Mouse (Mus musculus): ENCODE results near the gene Kcnb1. TPM values are rescaled to one million over a fixed set of nuclear protein-coding genes. Genes with fewer than 3 reads are reported as not detected.
A peak's percentile ranks its signal among the peaks of the same experiment; 100 is the strongest.

The Kcnb1 gene
- polyA plus RNA-seq, 1 experiment from 2014 or later: 2.3 TPM

DNA sequence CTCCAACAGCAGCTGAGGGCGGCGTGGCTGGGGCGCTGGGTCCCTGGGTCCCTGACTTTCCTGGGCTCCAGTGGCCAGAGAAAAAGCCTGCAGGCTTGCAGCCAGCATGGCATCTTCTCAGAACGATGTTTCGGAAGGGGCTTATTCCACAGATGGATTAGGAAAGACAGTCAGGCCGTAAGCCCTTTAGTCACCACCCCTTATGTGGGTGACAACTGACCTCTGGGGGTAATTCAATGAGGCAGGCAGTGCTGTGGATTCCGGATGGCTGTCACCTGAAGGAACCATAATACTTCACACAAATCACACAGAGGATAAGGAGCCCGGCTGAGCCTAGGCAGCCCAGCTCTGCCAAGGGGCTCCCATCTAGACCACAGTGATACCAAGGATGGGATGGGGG is 8.9 kb downstream of the Kcnb1 start:
- Histone ChIP-seq H3K4me1 (replicated peaks) (peaks cover 8% of the 10 kb centered on the region), H3K9ac (replicated peaks) (no peak overlapping the region), H3K36me3 (peaks cover 8% of the 10 kb centered on the region), H3K9me3 (no peaks in the 10 kb centered on the region), H3K27ac (no peak overlapping the region), H3K27me3 (no peaks in the 10 kb centered on the region), H3K4me2 (replicated peaks) (no peak overlapping the region), H3K4me3 (replicated peaks) (no peak overlapping the region)
- no peak for ATAC-seq
- WGBS: 81% methylated on average over 8 of the region's 8 CpGs

DNA sequence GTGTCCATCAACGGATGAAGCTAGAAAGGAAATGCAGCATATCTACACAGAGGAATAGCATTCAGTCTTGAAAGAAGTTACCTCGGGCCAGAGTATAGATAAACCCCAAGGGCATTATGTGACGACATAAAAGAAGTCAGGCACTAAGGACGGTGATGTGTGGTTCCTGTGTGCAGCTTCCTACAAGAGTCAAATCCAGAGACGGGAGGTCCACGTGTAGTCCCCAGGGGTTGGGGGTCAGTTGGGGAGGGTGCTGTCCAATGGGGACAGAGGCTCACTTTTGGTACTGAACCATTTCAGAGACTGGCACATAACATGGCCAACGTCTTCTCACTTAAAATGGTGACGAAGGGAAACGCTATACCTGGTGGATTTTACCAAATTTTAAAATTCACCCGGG is 10.7 kb downstream of the Kcnb1 start:
- no peaks in the 10 kb centered on the region for H3K27me3 ChIP-seq
- ATAC-seq: no peak
- H3K27ac ChIP-seq: no peak overlapping the region
- no peaks in the 10 kb centered on the region for H3K4me1 ChIP-seq (replicated peaks)
- no peak overlapping the region for H3K4me3 ChIP-seq (replicated peaks)
- no peak overlapping the region for H3K9ac ChIP-seq (replicated peaks)
- H3K4me2 ChIP-seq (replicated peaks): no peak overlapping the region
- peaks cover 8% of the 10 kb centered on the region for H3K36me3 ChIP-seq
- H3K9me3 ChIP-seq: no peaks in the 10 kb centered on the region
- WGBS: 90% methylated on average over 10 of the region's 10 CpGs

DNA sequence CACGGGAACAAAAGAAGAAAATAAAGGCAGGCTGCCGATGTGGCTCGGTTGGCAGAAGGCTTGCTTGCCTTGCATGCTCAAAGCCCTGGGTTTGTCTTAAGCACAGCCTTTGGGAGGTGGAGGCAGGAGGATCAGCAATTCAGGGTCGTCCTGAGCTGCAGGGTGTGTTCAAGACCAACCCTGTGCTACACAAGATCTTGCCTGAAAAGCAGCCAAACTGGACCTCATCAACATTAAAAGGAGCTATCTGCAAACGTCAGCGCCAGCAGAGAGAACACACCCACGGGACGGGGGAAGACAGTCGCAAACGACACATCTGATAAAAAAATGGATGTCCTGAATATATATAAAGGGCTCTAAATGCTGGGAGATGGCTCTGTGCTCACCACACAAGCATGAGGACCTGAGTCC is 12.7 kb downstream of the Kcnb1 start:
- Histone ChIP-seq H3K4me2 (replicated peaks) (no peak overlapping the region), H3K36me3 (no peaks in the 10 kb centered on the region), H3K4me3 (replicated peaks) (no peak overlapping the region), H3K27me3 (no peaks in the 10 kb centered on the region), H3K27ac (no peak overlapping the region), H3K4me1 (replicated peaks) (no peaks in the 10 kb centered on the region), H3K9ac (replicated peaks) (no peak overlapping the region), H3K9me3 (no peaks in the 10 kb centered on the region)
- no peak for ATAC-seq
- WGBS: 66% methylated on average over 10 of the region's 10 CpGs

DNA sequence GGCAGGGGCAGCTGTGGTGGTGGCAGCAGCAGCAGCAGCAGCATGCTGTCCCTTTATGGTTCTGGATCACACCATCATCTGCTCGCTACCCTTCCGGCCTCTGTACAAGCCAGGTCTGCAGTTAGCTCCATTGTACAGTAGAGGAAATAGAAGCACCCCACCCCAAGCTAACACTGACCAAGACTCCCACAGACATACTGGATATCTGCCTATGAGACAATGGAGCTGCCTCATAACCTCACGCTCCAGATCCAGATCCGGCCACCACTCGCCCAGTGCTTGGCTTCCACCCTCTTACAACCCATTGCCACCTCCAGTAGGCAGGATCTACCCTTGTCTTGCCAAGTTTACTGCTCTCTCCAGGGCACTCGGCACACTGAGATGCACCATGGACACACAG is 14.7 kb downstream of the Kcnb1 start:
- WGBS: 96% methylated on average over 6 of the region's 6 CpGs
- Histone ChIP-seq H3K4me2 (replicated peaks) (no peak overlapping the region), H3K4me3 (replicated peaks) (no peak overlapping the region), H3K27ac (no peak overlapping the region), H3K4me1 (replicated peaks) (no peaks in the 10 kb centered on the region), H3K27me3 (no peaks in the 10 kb centered on the region), H3K36me3 (no peaks in the 10 kb centered on the region), H3K9me3 (no peaks in the 10 kb centered on the region), H3K9ac (replicated peaks) (no peak overlapping the region)
- ATAC-seq: no peak

- no peaks in the 10 kb centered on the region for H3K36me3 ChIP-seq
- no peak for ATAC-seq
- no peaks in the 10 kb centered on the region for H3K9me3 ChIP-seq
- H3K4me1 ChIP-seq (replicated peaks): no peaks in the 10 kb centered on the region
- no peak overlapping the region for H3K27ac ChIP-seq
- H3K4me2 ChIP-seq (replicated peaks): no peak overlapping the region
- H3K4me3 ChIP-seq (replicated peaks): no peak overlapping the region
- H3K9ac ChIP-seq (replicated peaks): no peak overlapping the region
- 78% methylated on average over 5 of the region's 5 CpGs for WGBS
- H3K27me3 ChIP-seq: no peaks in the 10 kb centered on the region
Measured at GRCm38 (mm10) chr2:167173051-167173875, 16.7 kb downstream of the Kcnb1 start.

DNA sequence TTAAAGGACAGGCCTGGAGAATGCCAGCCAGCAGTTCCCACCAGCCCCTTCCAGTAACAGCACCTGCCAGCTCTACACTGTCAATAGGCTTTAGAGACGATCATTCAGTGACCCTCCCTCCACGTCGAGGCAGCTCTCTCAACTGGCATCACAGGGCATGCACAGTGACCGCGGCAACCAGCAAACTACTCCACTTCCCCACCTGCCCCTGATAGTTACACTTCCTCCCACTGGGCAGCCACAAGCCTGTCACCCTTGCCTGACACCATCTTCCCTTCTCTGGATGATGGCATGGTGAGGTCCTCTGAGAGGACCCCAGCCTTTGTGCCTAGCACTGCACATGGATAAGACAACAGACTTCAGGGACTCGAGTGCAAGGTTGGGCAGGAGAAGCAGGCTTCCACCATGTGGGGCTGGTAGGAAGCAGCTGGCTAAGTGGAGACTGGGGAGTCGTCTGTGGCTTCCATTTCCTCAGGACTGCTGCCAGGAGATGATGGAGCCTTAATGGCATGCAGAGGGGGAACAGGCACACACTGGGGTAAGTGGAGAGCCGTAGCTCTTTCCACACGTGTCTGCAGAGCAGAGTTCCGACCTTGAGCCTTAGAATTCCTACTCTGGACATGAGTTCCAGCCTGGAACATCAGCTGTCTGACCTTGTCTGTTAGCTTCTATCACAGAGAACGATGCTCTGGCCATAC is 22.3 kb downstream of the Kcnb1 start:
- Histone ChIP-seq H3K9me3 (no peaks in the 10 kb centered on the region), H3K4me3 (replicated peaks) (no peak overlapping the region), H3K27ac (no peak overlapping the region), H3K4me2 (replicated peaks) (no peak overlapping the region), H3K36me3 (no peaks in the 10 kb centered on the region), H3K4me1 (replicated peaks) (no peaks in the 10 kb centered on the region), H3K9ac (replicated peaks) (no peak overlapping the region), H3K27me3 (no peaks in the 10 kb centered on the region)
- no peak for ATAC-seq
- 70% methylated on average over 11 of the region's 11 CpGs for WGBS

GRCm38 (mm10) chr2:167163600-167163999 is 26.4 kb downstream of the Kcnb1 start:
- 88% methylated on average over 9 of the region's 9 CpGs for WGBS

DNA sequence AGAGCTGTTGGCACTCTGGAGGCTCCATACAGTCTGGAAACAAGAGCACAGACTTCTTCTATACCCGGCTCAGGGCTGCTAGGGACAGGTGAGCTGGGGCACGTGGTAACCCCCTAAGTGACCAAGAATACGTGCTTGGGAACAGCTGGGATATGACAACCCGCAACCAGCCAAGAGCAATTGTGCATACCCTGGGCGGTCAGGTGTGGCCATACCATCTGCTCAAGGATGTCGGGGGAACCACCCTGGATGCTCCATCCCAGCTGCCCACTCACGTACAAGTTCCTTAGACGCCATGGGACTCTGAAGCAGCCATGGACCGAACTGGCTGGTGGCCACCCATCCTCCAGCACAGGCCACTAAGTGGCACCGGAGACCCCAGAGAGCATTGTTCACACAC is 26.8 kb downstream of the Kcnb1 start:
- ATAC-seq: no peak
- Histone ChIP-seq H3K9ac (replicated peaks) (no peak overlapping the region), H3K27me3 (no peaks in the 10 kb centered on the region), H3K4me3 (replicated peaks) (no peak overlapping the region), H3K9me3 (no peaks in the 10 kb centered on the region), H3K27ac (no peak overlapping the region), H3K4me1 (replicated peaks) (no peaks in the 10 kb centered on the region), H3K4me2 (replicated peaks) (no peak overlapping the region), H3K36me3 (peaks cover 10% of the 10 kb centered on the region; the same call in 1 of the 2 replicates)
- 92% methylated on average over 10 of the region's 10 CpGs for WGBS

More at GRCm38 (mm10) chr2:167163600-167163999, 26.4 kb downstream of the Kcnb1 start:
- H3K36me3 ChIP-seq: peaks cover 10% of the 10 kb centered on the region; the same call in 1 of the 2 replicates
- no peak for ATAC-seq
- no peak overlapping the region for H3K4me2 ChIP-seq (replicated peaks)
- H3K9me3 ChIP-seq: no peaks in the 10 kb centered on the region
- H3K27ac ChIP-seq: no peak overlapping the region
- no peak overlapping the region for H3K4me3 ChIP-seq (replicated peaks)
- H3K9ac ChIP-seq (replicated peaks): no peak overlapping the region
- no peaks in the 10 kb centered on the region for H3K27me3 ChIP-seq
- no peaks in the 10 kb centered on the region for H3K4me1 ChIP-seq (replicated peaks)

GRCm38 (mm10) chr2:167162516-167163021 is 27.4 kb downstream of the Kcnb1 start:
- Histone ChIP-seq H3K4me1 (replicated peaks) (no peaks in the 10 kb centered on the region), H3K4me2 (replicated peaks) (no peak overlapping the region), H3K9ac (replicated peaks) (no peak overlapping the region), H3K9me3 (no peaks in the 10 kb centered on the region), H3K36me3 (peaks cover 10% of the 10 kb centered on the region; the same call in 1 of the 2 replicates), H3K27me3 (no peaks in the 10 kb centered on the region), H3K27ac (no peak overlapping the region), H3K4me3 (replicated peaks) (no peak overlapping the region)
- no peak for ATAC-seq
- WGBS: 80% methylated on average over 10 of the region's 10 CpGs

DNA sequence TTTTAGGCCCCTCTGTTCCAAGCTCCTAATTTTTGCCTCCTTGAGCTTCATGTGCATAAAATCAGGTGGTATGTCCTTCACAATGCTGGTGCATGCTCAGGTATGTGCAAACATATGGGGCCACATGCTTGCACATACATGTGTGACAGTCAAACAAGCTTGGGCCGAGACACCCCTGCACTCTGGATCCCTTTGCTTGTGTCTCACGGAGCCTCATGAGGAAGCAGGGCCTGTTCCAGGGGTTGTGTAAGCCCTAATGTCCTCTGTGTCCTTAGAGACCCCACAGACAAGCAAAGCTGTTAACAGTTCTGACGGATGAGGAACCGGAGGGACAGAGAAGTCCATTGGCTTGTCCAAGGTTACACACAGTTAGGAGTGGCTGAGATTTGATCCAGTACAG is 30.2 kb downstream of the Kcnb1 start:
- Histone ChIP-seq H3K4me1 (replicated peaks) (peaks cover 17% of the 10 kb centered on the region), H3K9ac (replicated peaks) (no peak overlapping the region), H3K27me3 (no peaks in the 10 kb centered on the region), H3K9me3 (no peaks in the 10 kb centered on the region), H3K27ac (no peak overlapping the region), H3K4me2 (replicated peaks) (no peak overlapping the region), H3K4me3 (replicated peaks) (no peak overlapping the region), H3K36me3 (peaks cover 10% of the 10 kb centered on the region; the same call in 1 of the 2 replicates)
- no peak for ATAC-seq
- WGBS: 91% methylated on average over 4 of the region's 4 CpGs

- Histone ChIP-seq H3K4me2 (replicated peaks) (no peak overlapping the region), H3K4me3 (replicated peaks) (no peak overlapping the region), H3K36me3 (peaks cover 10% of the 10 kb centered on the region; the same call in 1 of the 2 replicates), H3K27me3 (no peaks in the 10 kb centered on the region), H3K27ac (no peak overlapping the region), H3K9me3 (no peaks in the 10 kb centered on the region), H3K9ac (replicated peaks) (no peak overlapping the region), H3K4me1 (replicated peaks) (peaks cover 17% of the 10 kb centered on the region)
- WGBS: 76% methylated on average over 5 of the region's 5 CpGs
- ATAC-seq: no peak
Measured at GRCm38 (mm10) chr2:167158780-167159179, 31.2 kb downstream of the Kcnb1 start.

- no peak overlapping the region for H3K4me2 ChIP-seq (replicated peaks)
- ATAC-seq: peak; percentile 40; the same call in 1 of the 2 replicates
- H3K4me3 ChIP-seq (replicated peaks): no peak overlapping the region
- H3K4me1 ChIP-seq (replicated peaks): peaks cover 17% of the 10 kb centered on the region
- 38% methylated on average over 9 of the region's 9 CpGs for WGBS
- H3K36me3 ChIP-seq: peaks cover 5% of the 10 kb centered on the region; the same call in 1 of the 2 replicates
- H3K9me3 ChIP-seq: no peaks in the 10 kb centered on the region
- H3K9ac ChIP-seq (replicated peaks): 0 out of 2 replicates have a peak overlapping the region, but pooled peaks have one; percentile 41
- H3K27ac ChIP-seq: peak overlapping the region; percentile 47; the same call in 1 of the 2 replicates
- H3K27me3 ChIP-seq: no peaks in the 10 kb centered on the region
Measured at GRCm38 (mm10) chr2:167156118-167156715, 33.7 kb downstream of the Kcnb1 start.
